Mouse (Mus musculus) megakaryocyte, adult 5-6 weeks (primary cell): Measurements from ENCODE around the gene Hadha. TPM values are rescaled to one million over a fixed set of nuclear protein-coding genes. Genes with fewer than 3 reads are reported as not detected.
A peak's percentile ranks its signal among the peaks of the same experiment; 100 is the strongest.

Experiments
- ATAC-seq: 2 replicates; pipeline ENCODE4 v1.8.0; 2016; ENCODE audit warnings: mild to moderate bottlenecking, inconsistent platforms; ENCODE audit not compliant: poor library complexity, severe bottlenecking
- total RNA-seq, 2 experiments: library from RNA; stranded (forward) in 1 of 2; stranded (reverse) in 1 of 2; fragments of 153-499, 151-499 nt in 1 of 2; fragments of 221-1000, 200-1000 nt in 1 of 2; gene quantifications; 2 replicates each; pipeline versions ENCODE4 v1.2.3 to v1.2.4; 2015 to 2017

Hadha gene
- total RNA-seq, 2 experiments from 2014 or later: 46.4 to 133 TPM

- 0 out of 2 replicates have a peak, but pooled peaks have one; percentile 27 for ATAC-seq
These were observed 432 bp upstream of the Hadha start for GRCm38 (mm10) chr5:30155395-30155792.

GRCm38 (mm10) chr5:30154013-30154412 is 949 bp downstream of the Hadha start:
- ATAC-seq: no peak

GRCm38 (mm10) chr5:30153222-30153621 is 1.7 kb downstream of the Hadha start:
- ATAC-seq: no peak

GRCm38 (mm10) chr5:30152413-30152812 is 2.5 kb downstream of the Hadha start:
- no peak for ATAC-seq

GRCm38 (mm10) chr5:30152007-30152406 is 3.0 kb downstream of the Hadha start:
- ATAC-seq: no peak

GRCm38 (mm10) chr5:30148133-30148920 is 6.6 kb downstream of the Hadha start:
- ATAC-seq: 0 out of 2 replicates have a peak, but pooled peaks have one; percentile 30

GRCm38 (mm10) chr5:30146526-30146925 is 8.4 kb downstream of the Hadha start:
- no peak for ATAC-seq

GRCm38 (mm10) chr5:30138193-30138592 is 16.8 kb downstream of the Hadha start:
- no peak for ATAC-seq

GRCm38 (mm10) chr5:30137271-30137670 is 17.7 kb downstream of the Hadha start:
- ATAC-seq: no peak

- no peak for ATAC-seq
These were observed 19.2 kb downstream of the Hadha start for GRCm38 (mm10) chr5:30135711-30136231.

GRCm38 (mm10) chr5:30132173-30132572 is 22.8 kb downstream of the Hadha start:
- peak; percentile 91 for ATAC-seq

GRCm38 (mm10) chr5:30131246-30131645 is 23.7 kb downstream of the Hadha start:
- no peak for ATAC-seq

GRCm38 (mm10) chr5:30128680-30129079 is 26.3 kb downstream of the Hadha start:
- ATAC-seq: no peak

GRCm38 (mm10) chr5:30127921-30128597 is 26.9 kb downstream of the Hadha start:
- ATAC-seq: no peak

- no peak for ATAC-seq
These were observed 28.2 kb downstream of the Hadha start for GRCm38 (mm10) chr5:30126756-30127155.

GRCm38 (mm10) chr5:30125587-30125986 is 29.4 kb downstream of the Hadha start:
- ATAC-seq: peak; percentile 75

GRCm38 (mm10) chr5:30122481-30122880 is 32.5 kb downstream of the Hadha start:
- no peak for ATAC-seq

GRCm38 (mm10) chr5:30120106-30120505 is 34.9 kb downstream of the Hadha start:
- no peak for ATAC-seq

GRCm38 (mm10) chr5:30119163-30119562 is 35.8 kb downstream of the Hadha start:
- no peak for ATAC-seq

GRCm38 (mm10) chr5:30118018-30118417 is 36.9 kb downstream of the Hadha start:
- ATAC-seq: no peak

- no peak for ATAC-seq
These were observed 39.2 kb downstream of the Hadha start for GRCm38 (mm10) chr5:30115718-30116117.

- no peak for ATAC-seq
These were observed 40.2 kb downstream of the Hadha start for GRCm38 (mm10) chr5:30114761-30115140.
